Mouse (Mus musculus) heart, postnatal 10 days (tissue): ENCODE measurements around the gene Fnip2. TPM values are rescaled to one million over a fixed set of nuclear protein-coding genes. Genes with fewer than 3 reads are reported as not detected.

ENCODE experiments used
- DNase-seq, 2 experiments: peaks; one replicate each; pipeline ENCODE4 v3.0.0; 2021
- intact Hi-C: fragments of 180-260 bp; cut with DNase I; formaldehyde crosslinking; loops from one replicate; pipeline ENCODE4 v1.15.1; 2025
- total RNA-seq, 2 experiments: library from RNA; stranded (reverse); gene quantifications; 2 replicates each; pipeline ENCODE4 v1.2.3; 2021

The Fnip2 gene
- total RNA-seq, 2 experiments from 2014 or later: 15.3 to 19.0 TPM

DNA sequence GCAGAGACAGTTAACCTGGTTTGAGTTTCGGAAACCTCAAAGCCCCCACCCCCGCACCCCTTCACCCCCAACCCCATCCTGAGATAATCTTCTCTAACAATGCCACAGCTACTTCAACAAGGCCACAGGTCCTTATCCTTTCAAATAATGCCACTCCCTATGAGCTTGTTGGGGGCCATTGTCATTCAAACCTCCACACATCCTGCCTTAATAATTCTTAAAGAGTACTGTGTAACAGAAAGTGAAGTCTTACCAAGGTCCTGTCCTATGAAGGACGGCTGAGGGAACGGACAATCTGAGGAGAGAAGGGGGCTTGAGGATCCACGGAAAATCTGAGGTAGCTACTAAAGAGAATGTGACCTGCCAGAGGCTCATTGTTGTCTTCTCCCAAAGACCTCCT lies 132.6 kb downstream of the Fnip2 start:
- intact Hi-C loops: loop anchor here (10.0 kb wide), 2 partner anchors 140 to 210 kb away; no protein-coding TSS in a partner anchor
- no peak for DNase-seq

DNA sequence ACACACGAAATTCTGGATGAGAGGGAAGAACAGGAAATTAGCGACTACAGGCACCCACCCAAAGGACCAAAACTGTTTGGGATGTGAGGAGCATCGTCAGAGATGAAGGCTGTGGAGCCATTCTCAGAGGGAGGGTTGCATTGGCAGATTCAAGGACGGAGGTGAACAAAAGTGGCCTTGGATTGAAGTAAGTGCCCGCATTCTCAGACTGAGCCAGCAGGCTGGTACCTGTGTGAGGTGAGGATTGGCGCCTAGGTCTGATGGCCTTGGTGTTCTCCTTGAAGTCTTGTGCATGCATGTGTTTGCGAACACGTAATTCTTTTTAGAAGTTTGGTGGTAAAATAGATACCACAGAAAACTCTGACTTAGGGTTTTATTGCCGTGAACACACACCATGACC lies 133.2 kb downstream of the Fnip2 start:
- intact Hi-C loops: loop anchor here (10.0 kb wide), 2 partner anchors 140 to 210 kb away; no protein-coding TSS in a partner anchor
- no peak for DNase-seq

DNA sequence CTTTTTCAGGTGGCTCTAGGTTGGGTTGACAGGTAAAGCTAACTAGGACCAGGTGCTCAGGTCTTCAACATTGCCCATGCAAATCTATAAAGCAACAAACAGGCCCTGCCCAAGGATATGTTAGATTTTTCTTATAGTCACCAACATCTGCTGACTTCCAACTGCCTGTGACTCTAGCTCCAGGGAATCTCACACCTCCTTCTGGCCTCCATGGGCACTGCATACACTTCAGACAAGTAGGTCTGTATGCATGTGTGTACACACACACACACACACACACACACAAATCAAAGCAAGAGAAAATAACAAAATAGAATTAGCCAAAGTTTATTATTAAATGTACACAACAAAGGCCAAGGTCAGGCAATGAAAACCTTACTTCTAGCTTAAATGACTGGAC lies 134.0 kb downstream of the Fnip2 start:
- DNase-seq: no peak
- intact Hi-C loops: loop anchor here (10.0 kb wide), 2 partner anchors 139 to 209 kb away; no protein-coding TSS in a partner anchor

DNA sequence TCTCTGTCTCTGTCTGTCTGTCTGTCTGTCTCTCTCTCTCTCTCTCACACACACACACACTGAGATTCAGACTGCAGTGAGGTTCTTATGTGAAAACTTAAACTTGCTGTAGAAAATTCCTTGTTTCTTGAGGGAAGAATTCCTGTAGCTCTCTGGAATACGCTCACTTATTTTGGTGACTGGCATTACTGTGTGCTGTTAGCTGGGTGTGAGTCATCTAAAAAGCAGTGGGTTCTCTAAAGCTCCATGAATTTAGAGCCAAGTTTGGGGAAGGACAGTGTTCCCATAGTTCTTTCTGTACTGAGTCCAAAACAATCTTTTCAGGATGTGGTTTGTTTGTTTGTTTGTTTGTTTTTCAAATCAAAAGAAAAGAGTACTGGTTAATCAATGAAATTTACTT lies 142.2 kb downstream of the Fnip2 start:
- no peak for DNase-seq
- intact Hi-C loops: no loop called here

DNA sequence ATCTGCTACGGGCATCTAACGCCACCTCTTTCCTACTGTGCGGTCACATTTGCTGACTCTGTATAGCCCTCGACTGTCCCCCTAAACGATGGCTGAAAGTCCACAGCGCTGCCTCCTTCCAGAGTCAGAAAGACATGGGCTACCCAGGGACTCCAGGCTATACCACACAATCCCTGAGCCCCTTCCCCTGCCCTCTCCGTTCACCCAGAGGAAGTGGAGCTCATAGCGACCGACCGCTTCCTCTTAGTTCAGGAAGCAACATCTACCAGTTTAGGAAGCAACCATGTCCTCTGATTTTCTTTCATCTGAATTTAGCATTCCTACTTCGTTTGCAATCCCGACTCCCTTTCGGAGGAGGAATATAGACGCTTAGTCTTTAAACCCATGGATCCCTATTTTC lies 148.7 kb downstream of the Fnip2 start:
- intact Hi-C loops: no loop called here
- DNase-seq: no peak

DNA sequence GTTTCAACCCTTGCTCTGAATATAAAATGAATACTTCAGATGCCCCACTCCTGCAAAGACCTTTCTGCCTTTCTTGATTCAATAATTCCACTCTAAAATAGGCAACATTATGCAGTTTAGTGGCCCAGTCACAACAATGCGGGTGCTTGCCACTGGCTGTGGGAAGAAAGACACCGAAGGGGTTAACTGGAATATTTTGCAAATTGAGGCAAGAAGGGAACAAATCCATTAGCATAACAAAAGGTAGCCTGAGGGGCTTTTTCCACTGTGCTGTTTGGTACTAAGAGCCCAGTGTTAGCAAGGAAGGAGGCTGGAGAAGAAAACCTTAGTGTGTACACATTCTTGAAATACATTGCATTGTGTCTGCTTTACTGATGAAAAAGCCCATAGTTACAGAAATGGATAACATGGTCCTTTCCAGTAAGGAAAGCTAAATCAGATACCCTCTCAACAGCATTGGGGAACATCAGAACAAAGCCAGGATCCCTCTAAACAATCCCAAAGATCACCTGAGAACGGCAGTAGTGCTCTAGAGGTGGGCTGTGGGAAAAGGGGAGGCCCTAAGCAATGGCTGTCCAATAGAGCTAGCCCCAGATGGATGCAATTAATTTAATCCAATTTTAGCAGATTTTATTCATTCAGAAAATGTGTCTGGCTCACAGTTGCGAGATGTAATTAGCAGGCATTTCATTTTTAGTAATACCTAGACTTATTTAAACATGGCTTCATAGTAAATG lies 150.5 kb downstream of the Fnip2 start:
- intact Hi-C loops: no loop called here
- no peak for DNase-seq

DNA sequence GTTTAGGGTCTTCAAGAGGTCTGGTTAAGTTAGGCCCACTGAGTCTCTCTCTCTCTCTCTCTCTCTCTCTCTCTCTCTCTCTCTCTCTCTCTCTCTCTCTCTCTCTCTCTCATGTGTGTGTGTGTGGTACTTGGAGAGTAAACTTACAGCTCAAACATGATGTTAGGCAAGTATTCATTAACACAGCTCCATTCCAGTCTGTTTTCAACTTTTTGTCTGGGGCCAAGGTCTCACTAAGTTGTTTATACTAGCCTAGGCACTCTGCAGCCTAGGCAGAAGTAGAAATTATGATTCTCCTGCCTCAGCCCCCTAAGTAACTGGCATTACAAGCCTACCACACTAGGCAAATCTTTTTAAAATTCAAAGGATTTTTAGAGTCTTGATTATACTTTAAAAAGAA lies 151.7 kb downstream of the Fnip2 start:
- intact Hi-C loops: no loop called here
- DNase-seq: no peak

DNA sequence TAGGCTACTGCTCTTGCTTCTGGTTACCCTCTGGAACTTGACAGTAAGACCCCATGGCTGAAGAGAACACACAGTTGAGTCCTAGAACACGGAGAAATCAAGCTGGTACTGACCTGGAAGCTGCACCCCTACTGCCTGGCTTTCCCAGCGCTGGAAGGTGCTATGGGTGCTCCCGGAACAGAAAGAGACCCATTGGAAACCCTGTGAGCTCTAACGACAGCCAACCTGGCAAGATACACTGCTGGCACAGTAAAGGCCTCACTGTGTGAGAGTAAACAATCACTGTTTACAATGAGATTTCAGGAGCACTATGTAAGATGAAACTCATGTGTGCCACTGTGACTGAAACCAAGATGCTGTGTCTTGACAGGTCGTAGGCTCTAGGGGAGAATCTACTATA lies 152.5 kb downstream of the Fnip2 start:
- intact Hi-C loops: no loop called here
- DNase-seq: no peak

DNA sequence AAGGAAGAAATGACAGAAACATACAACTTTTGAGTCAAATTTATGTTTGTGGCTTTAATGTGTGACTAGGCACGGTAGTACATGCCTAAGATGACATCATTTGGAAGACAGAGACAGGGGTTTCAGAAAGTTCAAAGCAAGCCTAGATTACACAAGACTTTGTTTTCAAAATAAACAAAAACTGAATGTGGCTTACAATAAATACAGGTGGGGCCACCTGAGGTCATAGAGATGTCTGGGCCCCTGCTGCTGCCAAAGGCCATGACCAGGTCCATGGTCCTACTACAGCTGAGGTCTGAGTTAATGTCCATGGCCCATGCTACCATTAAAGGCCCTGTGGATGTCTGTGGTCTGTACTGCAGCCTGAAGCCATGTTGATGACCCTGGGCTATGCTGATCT lies 154.1 kb downstream of the Fnip2 start:
- no peak for DNase-seq
- intact Hi-C loops: no loop called here

DNA sequence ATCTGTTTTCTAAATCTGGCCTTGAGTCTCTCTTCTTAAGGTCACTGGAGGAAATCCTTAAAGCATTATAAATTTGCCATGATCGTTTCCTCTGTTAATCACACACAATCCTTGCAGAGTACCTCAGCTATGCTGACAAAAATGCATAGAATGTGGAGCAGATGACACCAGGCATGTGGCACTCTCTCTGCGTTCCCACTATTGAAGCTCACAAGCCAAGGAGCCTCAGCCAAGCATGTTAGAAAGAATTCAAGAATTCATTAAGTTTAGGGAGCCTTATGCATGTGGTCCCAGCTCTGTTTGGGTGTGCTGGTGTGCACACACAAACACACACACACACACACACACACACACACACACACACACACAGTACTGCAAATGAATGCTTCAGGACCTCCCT lies 155.9 kb downstream of the Fnip2 start:
- intact Hi-C loops: no loop called here
- no peak for DNase-seq

DNA sequence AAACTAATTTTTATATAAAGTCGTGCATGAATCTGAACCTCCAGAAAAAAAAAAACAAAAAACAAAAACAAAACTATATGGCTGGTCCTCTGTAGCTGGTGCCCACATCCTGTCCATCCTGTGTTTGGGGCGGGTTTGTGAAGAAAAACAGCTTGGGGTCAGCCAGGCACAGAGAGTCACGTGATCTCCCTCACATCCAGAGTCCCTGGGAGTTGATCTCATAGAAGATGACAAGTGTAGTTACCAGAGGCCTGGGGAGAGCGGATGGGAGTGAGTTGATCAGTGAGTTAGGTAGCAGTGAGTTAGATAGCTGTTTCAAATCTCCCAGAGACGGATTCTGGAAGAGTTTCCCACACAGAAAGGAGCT lies 157.0 kb downstream of the Fnip2 start:
- intact Hi-C loops: no loop called here
- no peak for DNase-seq

DNA sequence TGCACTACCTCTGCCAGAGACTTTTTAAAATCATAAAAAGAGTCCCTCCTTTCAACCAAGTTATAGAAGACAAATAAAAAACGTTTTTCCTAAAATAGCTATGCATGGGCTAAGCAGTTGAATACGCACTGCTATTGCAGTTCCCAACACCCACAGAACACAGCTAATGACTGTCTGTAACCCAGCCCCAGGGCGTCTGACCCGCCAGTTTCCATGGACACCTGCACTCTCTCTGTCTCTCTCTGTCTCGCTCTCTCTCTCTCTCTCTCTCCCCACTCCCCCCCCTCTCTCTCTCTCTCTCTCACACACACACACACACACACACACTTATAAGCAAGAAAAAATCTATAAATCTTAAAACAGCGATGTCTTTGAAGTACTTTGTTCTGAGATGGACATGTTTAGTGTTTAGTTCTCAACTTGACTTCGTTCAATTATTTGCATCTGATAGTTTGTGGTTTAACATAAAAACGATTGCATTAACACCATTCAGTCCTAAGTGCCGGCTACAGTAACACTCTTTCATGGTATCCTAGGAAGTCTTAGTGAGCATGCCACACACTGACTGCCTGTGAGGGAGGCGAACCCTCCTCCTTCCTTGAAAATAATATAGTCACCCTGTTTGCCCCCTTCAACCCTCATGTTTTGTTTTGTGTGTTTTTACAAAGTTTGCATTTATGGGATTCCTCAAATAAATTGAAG lies 157.5 kb downstream of the Fnip2 start:
- no peak for DNase-seq
- intact Hi-C loops: no loop called here

DNA sequence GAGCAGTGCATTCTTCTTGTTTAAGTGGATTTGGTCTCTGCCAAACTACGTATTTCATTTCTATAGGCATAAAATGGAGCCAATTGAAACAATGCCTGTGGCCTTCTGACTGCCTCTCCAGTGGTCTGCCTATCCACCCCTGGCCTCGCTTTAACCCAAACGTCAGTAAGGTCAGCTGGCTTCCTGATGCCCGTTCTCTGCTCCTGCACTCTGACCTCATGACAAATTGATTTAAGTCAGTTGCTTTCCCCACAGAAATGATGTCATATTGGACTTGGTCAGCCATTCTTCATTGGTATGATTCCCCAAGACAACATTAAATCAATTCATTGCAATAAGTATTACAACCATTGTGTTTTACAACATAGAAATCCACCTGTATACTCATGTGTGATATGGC lies 159.1 kb downstream of the Fnip2 start:
- no peak for DNase-seq
- intact Hi-C loops: no loop called here

Other genes with a start within 250 kb of the Fnip2 start
- not detected for gene Gm17359, start 231.1 kb downstream of the Fnip2 start, total RNA-seq
- gene Ppid, start 23.5 kb upstream of the Fnip2 start, total RNA-seq: 10 to 100 TPM; 36.0 to 39.4 TPM
- gene 4930579G24Rik, start 61.3 kb upstream of the Fnip2 start, total RNA-seq: 1 to 10 TPM; 5.1 to 6.0 TPM
- 100 to 1,000 TPM; 538 to 541 TPM for gene Etfdh, start 61.7 kb upstream of the Fnip2 start, total RNA-seq
- 1 to 10 TPM; 4.1 to 4.2 TPM for gene Rxfp1, start 170.1 kb upstream of the Fnip2 start, total RNA-seq